Mouse (Mus musculus) heart, postnatal 10 days (tissue): Measurements from ENCODE around the gene Lrp11. TPM values are rescaled to one million over a fixed set of nuclear protein-coding genes. Genes with fewer than 3 reads are reported as not detected.
"Not testable (repeated sequence)": the region's sequence is repeated elsewhere in the genome, so short reads cannot be mapped to it uniquely, and the experiment has no call there.

Experiments used
- DNase-seq, 2 experiments: peaks; one replicate each; pipeline ENCODE4 v3.0.0; 2021
- intact Hi-C: fragments of 180-260 bp; cut with DNase I; formaldehyde crosslinking; loops from one replicate; pipeline ENCODE4 v1.15.1; 2025
- total RNA-seq, 2 experiments: library from RNA; stranded (reverse); gene quantifications; 2 replicates each; pipeline ENCODE4 v1.2.3; 2021

Lrp11 gene
- total RNA-seq: 1 to 10 TPM; 2.2 to 2.4 TPM

DNA sequence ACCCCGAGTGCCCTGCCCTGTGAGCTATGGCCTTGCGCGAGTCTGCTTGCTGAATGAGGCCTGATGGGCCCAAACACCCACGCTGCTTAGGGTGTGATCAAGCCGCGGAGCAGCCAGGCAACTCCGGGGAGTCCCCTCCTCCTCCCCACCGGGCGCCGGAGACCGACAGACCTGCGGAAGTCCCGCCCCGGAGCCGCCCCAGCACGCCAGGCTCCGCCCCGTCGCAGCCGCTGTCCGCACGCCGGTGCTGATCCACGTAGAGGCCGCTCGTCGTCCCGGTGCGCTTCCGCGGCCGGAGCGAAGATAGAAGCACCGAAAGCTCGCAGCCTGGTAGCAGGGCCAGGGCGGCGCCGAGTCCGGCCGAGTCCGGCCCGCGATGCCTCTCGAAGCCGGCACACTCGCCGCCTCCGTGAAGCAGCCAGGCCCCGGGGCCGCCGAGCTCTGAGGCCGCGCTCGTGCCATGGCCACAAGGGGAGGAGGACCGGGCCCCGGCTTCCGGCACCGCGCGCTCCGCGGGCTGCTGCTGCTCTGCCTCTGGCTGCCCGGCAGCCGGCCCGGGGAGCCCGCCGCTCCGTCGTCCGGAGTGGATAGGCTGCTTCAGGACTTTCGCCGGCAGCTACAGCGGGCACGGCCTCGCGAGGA is at the start of gene Lrp11:
Lrp11 (plus strand) TSS at position 209 of the 642 bp plus-strand sequence.
- DNase-seq: peak; percentile 95
- intact Hi-C loops: no loop called here

DNA sequence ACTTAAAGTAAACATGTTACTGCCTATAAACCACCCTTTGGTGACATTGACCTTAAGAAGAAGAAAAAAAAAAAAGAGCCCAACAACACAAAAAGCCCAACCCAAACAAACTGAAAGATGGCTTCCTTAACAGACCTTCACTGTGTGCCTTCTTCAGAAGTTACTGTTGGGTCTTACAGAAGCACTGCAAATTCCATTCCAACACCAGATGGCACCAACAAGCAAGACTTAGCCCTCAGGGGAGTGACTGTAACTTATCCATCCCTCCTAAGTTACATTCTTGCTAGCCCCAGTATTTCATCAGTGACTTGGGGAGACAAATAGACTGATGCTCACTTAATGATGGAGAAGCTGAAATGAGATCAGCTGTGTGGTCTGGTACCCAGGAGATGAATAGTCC is 11.6 kb upstream of the Lrp11 start:
- DNase-seq: peak; percentile 33 to 55
- intact Hi-C loops: no loop called here

DNA sequence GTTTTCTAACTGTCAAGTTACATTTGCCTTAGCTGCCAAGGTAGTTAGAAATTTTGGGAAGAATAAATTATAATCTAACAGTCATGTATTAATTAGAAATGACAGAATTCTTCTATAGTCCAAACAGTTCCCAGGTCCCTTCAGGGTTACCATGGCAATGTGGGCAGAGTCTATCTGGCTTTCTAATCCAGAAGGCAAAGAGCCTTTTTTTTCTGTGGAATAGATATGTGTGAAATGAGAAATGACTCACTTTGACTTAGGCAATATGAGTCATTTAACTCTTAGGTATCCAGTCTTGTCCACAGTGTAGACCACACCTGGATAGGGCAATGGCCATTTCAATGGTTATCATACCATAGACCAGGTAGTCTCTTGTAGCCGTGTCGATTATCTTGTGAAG is 8.2 kb upstream of the Lrp11 start:
- intact Hi-C loops: no loop called here
- DNase-seq: no peak

DNA sequence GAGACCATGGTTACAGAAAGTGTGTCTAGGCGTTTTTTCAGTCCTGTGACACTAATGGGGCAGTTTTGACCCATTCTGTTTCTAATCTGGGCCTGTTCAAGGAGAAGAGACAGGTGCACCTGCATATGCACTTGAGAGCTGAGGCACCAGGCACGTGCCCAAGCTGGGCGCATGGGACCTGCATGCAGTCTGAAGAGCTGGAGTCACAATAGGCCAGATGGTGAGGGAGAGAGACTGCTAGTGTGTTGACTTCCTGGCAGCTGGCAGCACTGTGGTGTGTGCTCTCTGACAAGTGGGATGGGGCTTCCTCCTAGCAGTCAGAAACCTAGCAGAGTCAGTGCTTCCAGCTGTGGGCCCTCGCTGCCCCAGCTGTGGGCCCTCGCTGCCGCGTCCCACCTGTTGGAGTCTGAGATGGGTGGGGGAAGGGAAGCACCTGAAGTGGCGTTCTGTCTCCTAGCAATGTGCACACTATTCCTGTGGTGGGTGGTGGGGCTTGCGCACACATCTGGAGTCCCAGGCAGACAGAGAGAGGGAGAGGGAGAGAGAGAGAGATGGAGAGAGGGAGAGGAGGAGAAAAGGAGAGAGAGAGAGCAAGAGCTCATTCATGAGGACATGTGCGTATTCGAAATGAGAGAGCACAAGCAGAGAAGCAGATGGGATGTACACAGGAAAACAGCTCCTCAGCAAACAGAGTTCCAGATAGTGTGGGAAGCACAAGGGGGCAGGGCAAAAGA is 7.3 kb upstream of the Lrp11 start:
- DNase-seq: no peak
- intact Hi-C loops: no loop called here

DNA sequence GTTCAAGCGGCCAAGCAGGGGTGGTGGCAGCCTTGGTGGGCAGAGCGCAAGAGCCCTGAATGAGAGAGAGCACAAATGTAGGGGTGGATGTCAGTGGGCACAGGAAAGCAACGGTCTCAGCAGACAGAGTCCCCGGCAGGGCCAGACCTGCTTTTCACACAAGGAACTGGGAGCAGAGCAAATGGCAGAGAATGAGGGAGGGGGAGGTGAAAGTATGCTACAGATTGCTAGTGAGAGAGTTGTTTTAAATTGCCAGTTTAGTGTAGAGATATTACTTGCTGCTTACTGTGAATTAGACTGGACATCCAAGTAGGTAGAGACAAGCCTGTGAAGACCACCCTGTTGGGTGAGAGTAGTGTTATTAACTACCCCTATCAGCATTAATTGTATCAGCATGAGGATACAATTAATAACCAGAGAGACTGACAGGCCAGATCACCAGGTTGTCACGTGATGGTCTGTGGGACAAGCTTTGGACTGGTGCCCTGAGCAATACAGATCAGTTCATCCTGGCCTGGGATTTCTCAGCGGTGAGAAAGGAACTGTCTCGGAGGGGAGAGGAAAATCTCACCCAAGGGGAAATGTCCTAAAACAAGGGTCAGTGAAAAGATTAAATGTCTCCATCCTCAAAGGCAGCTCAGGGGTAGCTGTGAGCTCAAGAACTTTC is 6.6 kb upstream of the Lrp11 start:
- intact Hi-C loops: no loop called here
- no peak for DNase-seq

DNA sequence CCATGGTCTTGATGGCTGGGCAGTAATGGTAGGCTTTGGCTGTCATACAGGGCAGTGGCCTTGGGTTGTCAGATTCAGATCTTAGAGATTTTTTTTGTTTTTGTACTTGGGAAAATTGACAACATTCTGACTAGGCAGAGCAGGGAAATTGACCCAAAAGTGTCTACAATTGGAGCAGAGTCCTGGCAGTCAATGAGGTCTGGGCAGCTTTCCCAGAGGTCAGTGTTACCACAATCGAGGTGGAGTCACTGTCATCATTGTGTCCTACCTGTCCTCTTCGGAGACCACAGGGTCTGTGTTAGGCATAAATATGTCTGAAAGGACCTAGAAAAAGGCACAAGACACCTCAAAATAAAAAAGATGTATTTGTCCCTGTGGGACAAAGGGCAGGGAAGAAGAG is 2.8 kb upstream of the Lrp11 start:
- intact Hi-C loops: no loop called here
- no peak for DNase-seq

DNA sequence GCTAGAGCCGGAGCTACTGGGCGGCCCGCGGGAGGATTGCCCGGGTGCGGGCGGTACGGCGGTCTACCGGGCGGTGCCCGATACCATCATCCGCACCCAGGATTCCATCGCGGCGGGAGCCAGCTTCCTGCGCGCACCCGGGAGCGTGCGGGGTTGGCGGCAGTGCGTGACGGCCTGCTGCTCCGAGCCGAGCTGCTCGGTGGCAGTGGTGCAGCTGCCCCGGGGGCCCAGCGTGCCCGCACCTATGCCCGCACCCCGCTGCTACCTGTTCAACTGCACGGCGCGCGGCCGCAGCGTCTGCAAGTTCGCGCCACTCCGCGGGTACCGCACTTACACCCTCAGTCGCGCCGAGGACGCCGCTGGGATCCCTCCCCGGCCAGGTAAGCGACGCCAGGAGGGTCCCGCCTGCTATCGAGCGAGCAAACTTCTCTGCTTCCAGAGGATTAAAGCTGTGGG is 662 bp downstream of the Lrp11 start:
- no peak for DNase-seq
- intact Hi-C loops: no loop called here

DNA sequence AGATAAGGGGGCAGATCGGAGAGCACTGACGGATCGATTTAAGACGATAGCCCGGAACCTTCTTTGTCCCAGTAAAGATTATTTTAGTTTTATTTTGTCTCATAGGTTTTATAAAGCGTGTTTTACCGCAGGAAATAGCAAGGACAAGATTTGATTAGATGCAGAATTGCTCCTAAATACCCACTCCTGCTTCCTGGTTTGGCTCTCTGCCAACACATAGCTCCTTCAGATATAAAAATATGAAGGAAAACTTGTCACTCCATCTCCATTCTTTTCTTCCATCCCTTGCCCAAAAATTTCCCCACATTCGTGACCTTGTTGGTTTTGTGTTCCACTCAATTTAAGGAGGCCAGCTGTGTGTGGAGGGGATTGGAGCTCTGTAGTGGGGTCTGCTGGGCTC is 1.2 kb downstream of the Lrp11 start:
- intact Hi-C loops: no loop called here
- DNase-seq: no peak

DNA sequence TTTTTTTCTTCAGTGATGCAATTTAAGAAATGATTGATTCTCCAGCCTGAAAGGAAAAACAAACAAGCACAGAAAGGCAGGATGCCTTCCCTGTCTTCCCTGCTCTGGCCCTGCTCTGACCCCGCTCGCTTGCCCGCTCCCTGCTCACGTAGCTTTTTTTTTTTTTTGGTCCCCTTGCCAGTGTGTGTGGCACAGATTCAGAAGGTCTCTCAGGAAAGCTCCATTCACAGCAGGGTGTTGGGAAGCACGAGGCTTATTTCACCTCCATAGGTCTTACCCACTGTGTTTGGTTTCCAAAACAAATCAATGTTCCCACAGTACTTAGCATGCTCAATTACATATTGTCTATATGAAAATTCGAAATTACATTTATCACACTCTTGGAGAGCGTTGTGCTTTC is 5.2 kb downstream of the Lrp11 start:
- intact Hi-C loops: no loop called here
- DNase-seq: no peak

DNA sequence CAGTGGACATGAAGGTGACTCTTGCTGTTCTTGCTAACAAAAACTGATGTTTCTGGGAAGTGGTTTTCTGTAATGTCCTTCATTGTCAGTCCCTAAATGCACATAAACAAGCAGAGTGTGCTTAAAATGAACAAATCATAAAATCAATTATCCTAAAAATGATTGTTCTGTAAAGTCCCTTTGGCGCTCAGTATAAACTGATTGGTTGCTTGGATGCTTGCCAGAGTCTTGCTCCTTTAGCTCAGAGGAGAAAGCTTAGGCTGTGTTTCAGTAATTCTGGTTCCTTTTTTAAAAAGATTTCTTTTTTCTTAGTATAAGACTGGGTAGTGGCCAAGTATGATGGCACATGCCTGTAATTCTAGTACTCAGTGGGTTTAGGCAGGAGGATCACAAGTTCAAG is 6.7 kb downstream of the Lrp11 start:
- DNase-seq: no peak
- intact Hi-C loops: no loop called here

DNA sequence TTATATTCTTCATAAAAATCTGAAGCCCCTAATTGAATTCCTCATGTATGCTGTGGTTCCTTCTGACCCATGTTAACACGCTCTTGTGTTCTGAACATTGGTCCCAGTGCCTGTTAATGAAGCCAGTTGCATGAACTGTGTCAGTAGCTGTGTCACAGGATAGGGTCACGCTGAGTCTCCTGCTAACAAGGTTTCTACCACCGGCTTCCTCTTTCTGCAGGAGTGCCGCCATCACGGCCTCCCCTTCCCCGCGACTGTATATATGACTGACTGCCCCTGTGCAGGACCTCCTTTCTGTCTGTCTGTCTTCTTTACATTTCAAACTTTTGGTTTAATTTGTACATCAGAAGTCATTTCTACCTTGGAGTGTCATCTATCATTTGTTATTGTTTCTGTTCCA is 8.6 kb downstream of the Lrp11 start:
- intact Hi-C loops: no loop called here
- no peak for DNase-seq

DNA sequence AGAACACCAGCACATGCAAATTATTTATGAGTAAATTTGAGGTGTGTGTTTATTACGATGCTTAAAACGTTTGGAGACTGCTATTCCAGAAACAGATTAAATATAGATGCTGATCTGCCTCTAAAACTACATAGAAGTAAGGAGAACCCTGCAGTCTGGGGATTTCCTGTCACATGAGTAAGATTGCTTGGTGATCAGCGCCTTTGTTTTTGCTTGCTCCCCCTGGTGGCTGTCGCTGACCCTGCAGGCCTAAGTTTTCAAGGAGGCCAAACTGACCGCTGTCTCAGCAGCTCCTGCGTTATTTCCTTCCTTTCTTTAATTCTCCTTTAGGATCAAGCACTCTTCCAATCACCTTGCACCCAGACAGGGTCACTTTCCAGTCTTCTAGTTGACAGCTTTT is 11.0 kb downstream of the Lrp11 start:
- intact Hi-C loops: loop anchor here (1.0 to 2.0 kb wide), 2 partner anchors 130 to 268 kb away; no protein-coding TSS in a partner anchor
- peak; percentile 81 to 86 for DNase-seq

DNA sequence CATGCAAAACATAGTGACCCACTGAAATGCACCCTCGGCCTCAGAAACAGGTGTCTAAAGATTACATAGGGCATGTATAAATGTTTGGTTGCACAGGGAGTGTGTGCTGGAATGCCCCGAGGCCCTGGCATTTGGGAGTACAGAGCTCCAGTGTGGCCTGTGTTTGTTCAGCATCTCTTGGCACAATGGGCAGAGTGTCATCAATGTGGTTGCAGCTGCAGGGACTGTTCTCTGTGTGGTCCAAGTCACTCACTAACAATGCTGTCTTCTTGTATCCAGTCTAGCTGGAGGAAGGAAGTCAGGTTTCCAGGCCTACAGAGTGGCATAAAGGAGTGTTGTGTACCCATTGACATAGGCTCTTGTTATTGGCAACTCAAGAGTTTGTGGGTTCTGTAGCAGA is 15.6 kb downstream of the Lrp11 start:
- intact Hi-C loops: no loop called here
- DNase-seq: no peak

DNA sequence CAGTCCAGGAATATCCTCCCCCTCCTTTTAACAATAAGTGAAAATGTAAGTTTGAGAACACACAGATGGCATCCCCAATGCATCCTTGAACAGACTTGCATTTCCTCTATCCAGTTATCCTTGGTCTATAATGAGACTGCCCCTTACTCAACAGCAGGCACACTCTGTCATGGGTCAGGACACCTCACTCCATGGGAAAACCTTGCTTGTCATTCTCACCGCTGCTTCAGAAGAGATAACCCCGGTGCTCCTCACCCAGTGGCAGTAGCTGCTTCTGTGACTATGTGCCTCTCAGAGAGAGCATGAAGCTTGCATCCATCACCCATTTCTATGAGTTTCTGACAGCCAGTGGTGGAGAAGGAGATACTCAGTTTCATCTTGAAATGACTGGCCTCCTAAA is 16.8 kb downstream of the Lrp11 start:
- DNase-seq: no peak
- intact Hi-C loops: no loop called here

DNA sequence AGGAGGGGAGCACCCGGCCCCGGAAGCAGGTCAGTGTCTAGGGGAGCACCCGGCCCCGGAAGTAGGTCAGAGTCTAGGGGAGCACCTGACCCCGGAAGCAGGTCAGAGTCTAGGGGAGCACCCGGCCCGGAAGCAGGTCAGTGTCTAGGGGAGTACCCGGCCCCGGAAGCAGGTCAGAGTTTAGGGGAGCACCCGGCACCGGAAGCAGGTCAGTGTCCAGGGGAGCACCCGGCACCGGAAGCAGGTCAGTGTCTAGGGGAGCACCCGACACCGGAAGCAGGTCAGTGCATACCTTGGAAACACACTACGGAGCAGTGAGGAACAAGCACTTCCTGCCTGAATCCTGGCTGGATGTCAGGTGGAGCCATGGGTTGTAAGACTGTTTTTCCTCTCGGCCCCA is 19.0 kb downstream of the Lrp11 start:
- no peak for DNase-seq
- intact Hi-C loops: no loop called here

DNA sequence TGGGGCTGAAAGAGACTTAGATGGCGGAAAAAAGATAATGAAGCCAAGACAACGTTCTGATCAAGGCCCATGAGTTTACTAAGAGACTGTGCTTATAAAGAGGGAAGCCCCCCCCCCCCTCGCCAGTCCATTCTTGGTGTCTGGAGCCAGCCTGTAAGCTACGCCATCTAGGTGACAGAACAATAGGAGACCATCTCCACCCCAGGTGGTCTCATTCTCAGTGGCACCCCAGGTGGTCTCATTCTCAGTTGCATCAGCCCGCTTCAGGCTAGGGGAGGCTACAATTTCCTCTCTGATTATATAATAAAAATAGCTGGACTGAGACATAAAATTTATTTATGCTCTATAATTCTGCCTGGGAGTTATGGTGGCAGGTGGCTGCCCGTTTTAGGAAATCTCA is 22.0 kb downstream of the Lrp11 start:
- DNase-seq: no peak
- intact Hi-C loops: no loop called here

DNA sequence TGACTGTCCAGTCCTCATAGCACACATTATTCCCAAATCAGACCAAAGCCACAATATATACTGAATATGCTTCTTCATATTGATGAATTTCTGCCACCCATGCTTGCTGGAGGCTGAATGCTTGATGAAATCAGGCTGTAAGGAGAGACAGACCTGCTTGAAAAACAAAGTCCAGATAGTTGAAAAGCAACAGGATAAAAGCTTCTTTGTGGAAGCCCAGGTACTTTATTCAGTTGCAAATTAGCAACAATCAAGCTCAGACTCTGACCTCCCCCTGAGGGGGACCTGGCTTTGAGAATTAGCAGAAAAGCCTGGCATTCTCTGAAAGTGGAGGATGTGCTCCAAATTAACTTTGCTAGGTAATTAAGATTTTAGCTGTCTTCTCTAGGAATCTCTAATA is 22.6 kb downstream of the Lrp11 start:
- DNase-seq, intact Hi-C loops: not testable (repeated sequence)

DNA sequence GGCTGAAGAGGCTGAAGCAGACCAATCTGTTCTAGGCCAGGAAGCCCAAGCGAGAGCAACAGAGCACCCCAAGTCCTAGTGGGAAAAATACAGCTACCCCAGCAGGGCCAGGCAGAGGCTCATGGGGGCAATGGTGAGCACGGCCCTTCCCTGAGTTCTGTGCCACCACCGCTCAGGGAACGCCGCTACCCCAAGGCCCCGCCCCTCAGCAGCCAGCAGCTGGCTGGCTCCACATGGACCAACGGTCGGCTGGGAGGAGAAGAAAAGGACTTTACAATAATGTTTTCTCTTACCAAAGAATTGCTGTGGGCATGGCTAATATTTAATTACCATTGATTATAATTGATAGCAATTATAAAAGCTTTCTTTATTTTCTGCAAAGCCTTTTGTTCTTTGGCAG is 25.2 kb downstream of the Lrp11 start:
- intact Hi-C loops: no loop called here

DNA sequence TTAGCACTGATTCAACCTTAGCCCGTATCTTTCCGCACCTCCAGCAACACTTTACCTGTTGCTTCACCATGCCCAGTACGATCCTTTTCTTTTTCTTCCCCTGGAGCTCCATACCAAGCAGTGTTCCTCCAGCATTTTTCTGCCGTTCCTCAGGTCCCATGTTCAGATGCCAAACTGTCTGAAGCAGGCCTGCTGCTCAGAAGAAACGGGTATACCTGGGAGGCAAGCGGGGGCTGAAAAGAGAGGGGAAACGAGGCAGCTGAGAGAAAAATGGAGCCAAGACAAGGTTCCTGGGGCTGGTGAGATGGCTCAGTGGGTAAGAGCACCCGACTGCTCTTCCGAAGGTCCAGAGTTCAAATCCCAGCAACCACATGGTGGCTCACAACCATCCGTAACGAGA is 27.5 kb downstream of the Lrp11 start:
- intact Hi-C loops, DNase-seq: not testable (repeated sequence)

More for the DNA sequence above, 25.2 kb downstream of the Lrp11 start:
- no peak for DNase-seq

DNA sequence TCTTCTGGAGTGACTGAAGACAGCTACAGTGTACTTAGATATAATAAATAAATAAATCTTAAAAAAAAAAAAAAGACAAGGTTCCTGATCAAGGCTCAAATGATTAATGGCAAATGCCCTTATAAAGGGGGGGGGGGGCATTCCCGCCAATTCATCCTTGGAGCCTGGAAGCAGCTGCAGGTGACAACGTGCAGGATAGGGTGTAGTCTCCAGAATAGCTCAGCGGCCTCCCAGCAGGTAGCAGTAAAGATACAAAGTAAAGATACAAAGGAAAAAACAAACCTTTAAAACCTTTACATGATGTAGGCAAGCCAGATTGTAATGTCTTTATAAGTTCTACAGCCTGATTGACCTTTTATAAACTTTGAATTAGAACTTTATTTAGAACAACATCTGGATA is 28.0 kb downstream of the Lrp11 start:
- DNase-seq, intact Hi-C loops: not testable (repeated sequence)

DNA sequence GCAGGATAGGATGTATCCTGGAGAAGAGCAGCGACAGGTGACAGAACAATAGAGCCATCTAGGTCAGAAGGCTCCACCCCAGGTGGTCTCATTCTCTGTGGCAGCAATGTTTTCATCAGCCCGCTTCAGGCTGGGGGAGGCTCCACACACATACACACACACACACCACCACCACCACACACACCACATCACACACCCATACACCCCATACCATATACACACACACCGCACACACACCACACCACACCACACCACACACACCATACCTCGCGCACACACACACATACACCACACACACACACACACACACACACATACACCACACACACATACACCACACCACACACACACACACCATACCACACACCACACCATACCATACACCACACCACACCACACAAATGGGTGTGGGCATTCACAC is 30.2 kb downstream of the Lrp11 start:
- DNase-seq: no peak
- intact Hi-C loops: no loop called here

DNA sequence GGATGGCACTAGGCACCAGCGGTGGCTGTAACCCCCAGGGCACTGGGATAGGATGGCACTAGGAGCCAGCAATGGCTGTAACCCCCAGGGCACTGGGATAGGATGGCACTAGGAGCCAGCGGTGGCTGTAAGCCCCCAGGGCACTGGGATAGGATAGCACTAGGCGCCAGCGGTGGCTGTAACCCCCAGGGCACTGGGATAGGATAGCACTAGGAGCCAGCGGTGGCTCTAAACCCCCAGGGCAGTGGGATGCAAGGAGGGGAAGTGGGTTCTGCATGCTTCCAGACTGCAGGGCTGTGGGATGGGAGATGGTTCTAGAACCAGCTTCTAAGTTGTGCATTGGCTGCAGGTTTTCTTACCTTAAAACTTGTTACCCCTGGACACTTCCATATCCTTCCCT is 31.1 kb downstream of the Lrp11 start:
- DNase-seq: no peak
- intact Hi-C loops: no loop called here
